ENCODE assay signal across 16 mouse cellular contexts in the genomic region with DNA sequence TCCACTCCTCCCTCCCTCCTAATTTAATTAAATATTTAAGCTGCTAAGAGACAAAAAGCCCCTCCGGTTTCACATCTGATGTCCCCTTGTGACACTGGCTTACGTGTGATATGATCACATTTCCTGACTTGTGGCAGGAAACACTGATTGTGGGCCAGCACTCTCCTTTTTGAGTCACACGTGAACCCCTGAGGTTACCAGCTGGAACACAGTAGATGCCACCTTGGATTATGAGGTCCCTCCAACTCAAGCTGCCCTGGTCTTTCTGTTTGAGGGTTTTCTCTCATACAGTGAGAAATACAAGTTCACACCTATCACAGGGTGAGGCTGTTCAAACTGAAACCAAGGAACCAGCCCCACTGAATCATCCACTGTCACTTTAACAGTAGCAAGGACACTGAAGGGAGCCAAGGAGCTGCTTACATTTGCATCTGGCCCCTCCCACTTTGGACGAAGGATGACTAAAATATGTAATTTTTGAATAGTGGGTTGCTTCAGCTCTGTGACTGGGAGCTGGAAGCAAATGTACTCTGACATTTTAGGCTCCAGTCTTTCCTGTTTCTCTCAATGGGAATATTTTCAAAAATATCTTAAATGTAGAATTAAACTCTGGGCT.
A peak's percentile ranks its signal among the peaks of the same experiment; 100 is the strongest.
DNase-seq lines count a peak whose midpoint lies in the region; ATAC-seq and TF ChIP-seq lines count a peak whose summit lies in the region.
"Had no signal": no experiment of that assay in that cellular context is flagged by ENCODE, and none has a peak within 500 bp of the region (broad histone marks: within the 10 kb centered on the region; RNA-seq: fewer than 3 reads in every experiment).

No protein-coding gene starts in this region.

- TF ChIP-seq POLR2A in CH12.LX (IDR thresholded peaks at IDR 0.05; ENCODE audit: low read depth, low read length): no peak

- H3K27ac ChIP-seq in kidney, postnatal 0 days: no peak overlapping the region
- peak overlapping the region; percentile 52 for H3K27ac ChIP-seq in CH12.LX (ENCODE audit: insufficient read depth, low read depth)
- H3K27ac ChIP-seq in hindbrain, embryonic 12.5 days: no peak overlapping the region
- H3K27ac ChIP-seq: embryonic facial prominence, embryonic 15.5 days; heart, embryonic 15.5 days; limb, embryonic 15.5 days; midbrain, embryonic 12.5 days had no signal

- H3K4me1 ChIP-seq in kidney, postnatal 0 days (replicated peaks; ENCODE audit: insufficient read depth, low read length): 0 out of 2 replicates have a peak, but pooled peaks cover 3% of the 10 kb centered on the region
- H3K4me1 ChIP-seq in CH12.LX (ENCODE audit: control insufficient read depth in 1 of 2, insufficient read depth in 2 of 2): peaks cover 13 to 78% of the 10 kb centered on the region in 2 experiments
- H3K4me1 ChIP-seq in hindbrain, embryonic 12.5 days: no peaks in the 10 kb centered on the region
- H3K4me1 ChIP-seq: midbrain, embryonic 12.5 days had no signal

- peak; percentile 19 for DNase-seq in kidney, postnatal 0 days (ENCODE audit: low spot score)
- no peak for DNase-seq in kidney, postnatal 4 days
- DNase-seq in 416B (ENCODE audit: low read depth) (peak; percentile 61), CH12.LX (ENCODE audit: extremely low read depth) (peak; percentile 91)
- DNase-seq in induced T-regulatory cell, adult 2 months (ENCODE audit: low read depth): peak; percentile 81
- DNase-seq in ovary, postnatal 10 days (ENCODE audit: low spot score): no peak
- DNase-seq: cerebellum, adult 8-10 months; layer of hippocampus, adult 9-11 months; lung, adult 2 months; right cerebral cortex, postnatal 14 days had no signal

- in situ Hi-C loops in CH12.LX (cut with MboI; ENCODE audit: low pct_ligation_motif_present, low pct_unique_long_range_greater_than_20kb, low sequenced_read_pairs): no loop called here

- dilution Hi-C loops in CH12.LX (cut with MboI; ENCODE audit: extremely low pct_ligation_motif_present, extremely low pct_unique_long_range_greater_than_20kb, low sequenced_read_pairs): no loop called here

- WGBS in kidney, postnatal 0 days: 53% methylated on average over 4 of the region's 4 CpGs
- 81% methylated on average over 4 of the region's 4 CpGs for WGBS in hindbrain, embryonic 12.5 days

- ATAC-seq in kidney, postnatal 0 days (replicated peaks; ENCODE audit: low FRiP score, low read depth): no peak
- no peak for ATAC-seq in hindbrain, embryonic 12.5 days (ENCODE audit: low FRiP score)
- ATAC-seq: intestine, embryonic 16.5 days had no signal

- no peaks in the 10 kb centered on the region for H3K36me3 ChIP-seq in kidney, postnatal 0 days (ENCODE audit: insufficient read depth, low read length)
- H3K36me3 ChIP-seq in CH12.LX (replicated peaks in 1 of 2; ENCODE audit: control insufficient read depth in 1 of 2, insufficient read depth in 1 of 2, low read length in 1 of 2): peaks cover 11 to 49% of the 10 kb centered on the region in 2 experiments
- H3K36me3 ChIP-seq in hindbrain, embryonic 12.5 days: no peaks in the 10 kb centered on the region
- H3K36me3 ChIP-seq: embryonic facial prominence, embryonic 15.5 days; heart, embryonic 15.5 days; limb, embryonic 15.5 days; midbrain, embryonic 12.5 days had no signal

- H3K9me3 ChIP-seq in kidney, postnatal 0 days (replicated peaks; ENCODE audit: low read length): no peaks in the 10 kb centered on the region
- peaks cover 13% of the 10 kb centered on the region for H3K9me3 ChIP-seq in CH12.LX (replicated peaks; ENCODE audit: low read length)
- H3K9me3 ChIP-seq in hindbrain, embryonic 12.5 days (replicated peaks): no peaks in the 10 kb centered on the region
- H3K9me3 ChIP-seq: embryonic facial prominence, embryonic 15.5 days; limb, embryonic 15.5 days; midbrain, embryonic 12.5 days had no signal

- TF ChIP-seq CTCF in kidney, postnatal 0 days (IDR thresholded peaks at IDR 0.05; ENCODE audit: low read depth): no peak
- no peak for TF ChIP-seq CTCF in CH12.LX (conservative IDR thresholded peaks at IDR 0.05 in 1 of 2, IDR thresholded peaks at IDR 0.05 in 1 of 2; ENCODE audit: low read depth in 2 of 2, low read length in 2 of 2)

- H3K4me3 ChIP-seq in kidney, postnatal 0 days (replicated peaks; ENCODE audit: low read depth, low read length): no peak overlapping the region
- H3K4me3 ChIP-seq in CH12.LX (replicated peaks in 1 of 3; ENCODE audit: low read depth in 2 of 3, low read length in 2 of 3, poor library complexity in 1 of 3): peak overlapping the region in 1 of 3 experiments; percentile 19
- H3K4me3 ChIP-seq in hindbrain, embryonic 12.5 days: no peak overlapping the region
- H3K4me3 ChIP-seq: embryonic facial prominence, embryonic 15.5 days; heart, embryonic 15.5 days; limb, embryonic 15.5 days; midbrain, embryonic 12.5 days had no signal

- H3K9ac ChIP-seq in kidney, postnatal 0 days (ENCODE audit: low read depth, low read length): no peak overlapping the region
- H3K9ac ChIP-seq in CH12.LX (ENCODE audit: insufficient read depth, low read depth): no peak overlapping the region
- no peak overlapping the region for H3K9ac ChIP-seq in hindbrain, embryonic 12.5 days
- H3K9ac ChIP-seq: embryonic facial prominence, embryonic 15.5 days; heart, embryonic 15.5 days; limb, embryonic 15.5 days; midbrain, embryonic 12.5 days had no signal

- no peak for TF ChIP-seq RAD21 in CH12.LX (IDR thresholded peaks at IDR 0.05; ENCODE audit: low read depth, low read length)

- peak; percentile 58 for TF ChIP-seq EP300 in CH12.LX (IDR thresholded peaks at IDR 0.05; ENCODE audit: low read length)

- no peak overlapping the region for H3K4me2 ChIP-seq in kidney, postnatal 0 days (ENCODE audit: low read length)
- no peak overlapping the region for H3K4me2 ChIP-seq in CH12.LX (ENCODE audit: insufficient read depth, low read depth, poor library complexity, severe bottlenecking)
- no peak overlapping the region for H3K4me2 ChIP-seq in hindbrain, embryonic 12.5 days (replicated peaks)
- H3K4me2 ChIP-seq: embryonic facial prominence, embryonic 15.5 days; heart, embryonic 15.5 days; limb, embryonic 15.5 days; midbrain, embryonic 12.5 days had no signal

- H3K79me2 ChIP-seq in CH12.LX (replicated peaks; ENCODE audit: control insufficient read depth, extremely low read depth, insufficient read depth, poor library complexity, severe bottlenecking): no peaks in the 10 kb centered on the region

- no peaks in the 10 kb centered on the region for H3K27me3 ChIP-seq in kidney, postnatal 0 days (ENCODE audit: insufficient read depth, low read length)
- no peaks in the 10 kb centered on the region for H3K27me3 ChIP-seq in CH12.LX (replicated peaks)
- no peaks in the 10 kb centered on the region for H3K27me3 ChIP-seq in hindbrain, embryonic 12.5 days
- H3K27me3 ChIP-seq: embryonic facial prominence, embryonic 15.5 days; heart, embryonic 15.5 days; limb, embryonic 15.5 days; midbrain, embryonic 12.5 days had no signal

TF ChIP-seq in CH12.LX, 34 proteins besides CTCF, POLR2A, EP300 and RAD21:
- peak; percentile 98 for TF ChIP-seq ETS1 (conservative IDR thresholded peaks at IDR 0.05; ENCODE audit: low read depth, low read length)
- TF ChIP-seq MAX (IDR thresholded peaks at IDR 0.05; ENCODE audit: low read length): peak; percentile 45
- TF ChIP-seq BHLHE40 (IDR thresholded peaks at IDR 0.05; ENCODE audit: low read depth, low read length): peak; percentile 98
- no peak for TF ChIP-seq USF1 (IDR thresholded peaks at IDR 0.05; ENCODE audit: low read depth, low read length)
- TF ChIP-seq MEF2A (IDR thresholded peaks at IDR 0.05; ENCODE audit: borderline replicate concordance, low read depth, low read length): peak; percentile 57; the same call in 1 of the 2 replicates
- no peak for TF ChIP-seq GABPA (IDR thresholded peaks at IDR 0.05; ENCODE audit: insufficient replicate concordance, low read depth, low read length)
- peak; percentile 30; the same call in 1 of the 2 replicates for TF ChIP-seq MYC (IDR thresholded peaks at IDR 0.05; ENCODE audit: low read depth, low read length)
- TF ChIP-seq SMC3 (IDR thresholded peaks at IDR 0.05; ENCODE audit: low read depth, low read length): no peak
- TF ChIP-seq KAT2A (IDR thresholded peaks at IDR 0.05; ENCODE audit: insufficient replicate concordance, low read length): no peak
- peak; percentile 73 for TF ChIP-seq IRF4 (IDR thresholded peaks at IDR 0.05; ENCODE audit: low read depth, low read length)
- no peak for TF ChIP-seq ZC3H11A (IDR thresholded peaks at IDR 0.05; ENCODE audit: low read depth, low read length)
- 0 out of 2 replicates have a peak, but pooled peaks have one; percentile 39 for TF ChIP-seq SIN3A (IDR thresholded peaks at IDR 0.05; ENCODE audit: low read length)
- TF ChIP-seq TCF12 (IDR thresholded peaks at IDR 0.05; ENCODE audit: low read depth, low read length): peak; percentile 43; the same call in 1 of the 2 replicates

Comparison
In these comparisons a context has a peak if more than half of its experiments do, and no peak if none do; other contexts are left out.
1. DNase-seq: peak in kidney, postnatal 0 days (single experiment), 416B (single experiment), CH12.LX (single experiment) and induced T-regulatory cell, adult 2 months (single experiment); none in kidney, postnatal 4 days (0 of 2) and ovary, postnatal 10 days (single experiment).